ENCODE assay signal across 19 mouse cellular contexts in the genomic region with DNA sequence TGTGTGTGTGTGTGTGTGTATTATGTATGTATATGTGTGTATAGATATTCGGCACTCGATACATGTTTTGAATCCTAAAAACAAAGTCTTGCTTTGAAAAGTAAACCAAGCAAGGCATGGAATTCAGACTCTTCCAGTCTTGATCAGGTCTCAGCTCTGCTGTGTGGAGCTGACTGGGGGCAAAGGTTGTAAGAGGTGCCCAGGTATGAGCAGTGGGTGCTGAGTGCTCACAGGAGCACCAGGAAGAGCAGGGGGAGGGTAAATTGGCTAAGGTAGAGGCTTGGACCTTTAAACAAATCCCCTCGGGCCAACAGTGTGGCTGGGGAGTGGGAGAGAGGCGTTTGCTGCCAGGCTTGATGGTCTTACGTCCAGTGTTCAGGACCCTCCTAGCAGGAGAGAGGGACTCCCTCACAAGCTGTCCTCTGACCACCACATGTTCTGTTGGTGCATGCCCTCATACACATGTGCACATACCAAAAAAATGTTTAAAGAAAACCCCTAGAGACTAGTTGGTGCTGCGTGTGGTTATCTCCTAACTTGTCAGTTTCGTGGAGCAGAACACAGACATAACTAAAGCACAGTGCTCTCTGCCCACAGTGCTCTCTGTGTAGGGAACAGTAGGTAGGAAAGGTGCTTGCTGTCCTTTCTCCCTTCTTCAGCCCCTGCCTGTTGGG. TPM values are rescaled to one million over a fixed set of nuclear protein-coding genes. Genes with fewer than 3 reads are reported as not detected.
A peak's percentile ranks its signal among the peaks of the same experiment; 100 is the strongest.
DNase-seq lines count a peak whose midpoint lies in the region; ATAC-seq and TF ChIP-seq lines count a peak whose summit lies in the region.
"Had no signal": no experiment of that assay in that cellular context is flagged by ENCODE, and none has a peak within 500 bp of the region (broad histone marks: within the 10 kb centered on the region; RNA-seq: fewer than 3 reads in every experiment).

No protein-coding gene starts in this region.

- H3K27ac ChIP-seq in kidney, embryonic 14.5 days (ENCODE audit: low read depth, low read length) = no peak overlapping the region
- peak overlapping the region; percentile 43; the same call in 1 of the 2 replicates for H3K27ac ChIP-seq in CH12.LX (ENCODE audit: insufficient read depth, low read depth)
- H3K27ac ChIP-seq in intestine, postnatal 0 days (ENCODE audit: low read depth, low read length) = peak overlapping the region; percentile 9; the same call in 1 of the 2 replicates
- H3K27ac ChIP-seq: embryonic facial prominence, embryonic 13.5 days; forebrain, embryonic 13.5 days; hindbrain, embryonic 12.5 days had no signal

- no peaks in the 10 kb centered on the region for H3K9me3 ChIP-seq in kidney, embryonic 14.5 days (ENCODE audit: control insufficient read depth, low read length)
- no peaks in the 10 kb centered on the region for H3K9me3 ChIP-seq in CH12.LX (replicated peaks; ENCODE audit: low read length)
- no peaks in the 10 kb centered on the region for H3K9me3 ChIP-seq in intestine, postnatal 0 days (ENCODE audit: control insufficient read depth)
- H3K9me3 ChIP-seq: embryonic facial prominence, embryonic 13.5 days; forebrain, embryonic 13.5 days; hindbrain, embryonic 12.5 days had no signal

- no peak for TF ChIP-seq POLR2A in CH12.LX (IDR thresholded peaks at IDR 0.05; ENCODE audit: low read depth, low read length)

- peak; percentile 5 for DNase-seq in cerebellum, adult 9-10 months
- DNase-seq in cerebellum, adult 11-12 months = no peak
- DNase-seq in kidney, adult 9 months = peak; percentile 76
- DNase-seq in CH12.LX (ENCODE audit: extremely low read depth) = no peak
- no peak for DNase-seq in neural tube, embryonic 10.5 days (ENCODE audit: extremely low spot score, low spot score)
- DNase-seq: adrenal gland, adult 2 months; cerebellum, adult 11 months; cerebellum, adult 9-11 months; cerebellum, postnatal 36 days; forebrain, postnatal 0 days; gastrocnemius, postnatal 14 days; heart, postnatal 10 days; heart, postnatal 4 days had no signal

- H3K9ac ChIP-seq in kidney, embryonic 14.5 days (ENCODE audit: low read depth, low read length) = no peak overlapping the region
- no peak overlapping the region for H3K9ac ChIP-seq in CH12.LX (ENCODE audit: insufficient read depth, low read depth)
- H3K9ac ChIP-seq in intestine, postnatal 0 days (ENCODE audit: low read depth, low read length) = no peak overlapping the region
- H3K9ac ChIP-seq: forebrain, embryonic 13.5 days; forebrain, postnatal 0 days; hindbrain, embryonic 12.5 days had no signal

- H3K36me3 ChIP-seq in kidney, embryonic 14.5 days (ENCODE audit: control insufficient read depth, insufficient read depth, low read length) = no peaks in the 10 kb centered on the region
- peaks cover 0 to 31% of the 10 kb centered on the region in 2 experiments for H3K36me3 ChIP-seq in CH12.LX (replicated peaks in 1 of 2; ENCODE audit: control insufficient read depth in 1 of 2, insufficient read depth in 1 of 2, low read length in 1 of 2)
- no peaks in the 10 kb centered on the region for H3K36me3 ChIP-seq in intestine, postnatal 0 days (ENCODE audit: control insufficient read depth, insufficient read depth)
- H3K36me3 ChIP-seq: hindbrain, embryonic 12.5 days had no signal

- 65% methylated on average over 7 of the region's 7 CpGs for WGBS in kidney, embryonic 14.5 days
- 54% methylated on average over 7 of the region's 7 CpGs for WGBS in intestine, postnatal 0 days

- TF ChIP-seq EP300 in CH12.LX (IDR thresholded peaks at IDR 0.05; ENCODE audit: low read length) = peak; percentile 32; the same call in 1 of the 2 replicates

- peaks cover 8% of the 10 kb centered on the region; the same call in 1 of the 2 replicates for H3K4me1 ChIP-seq in kidney, embryonic 14.5 days (ENCODE audit: control insufficient read depth, insufficient read depth, low read length)
- H3K4me1 ChIP-seq in CH12.LX (ENCODE audit: control insufficient read depth in 1 of 2, insufficient read depth in 2 of 2) = peaks cover 63 to 96% of the 10 kb centered on the region in 2 experiments
- H3K4me1 ChIP-seq in intestine, postnatal 0 days (replicated peaks; ENCODE audit: control insufficient read depth, insufficient read depth, low read length) = peaks cover 14% of the 10 kb centered on the region; the same call in 1 of the 2 replicates

- no peaks in the 10 kb centered on the region for H3K27me3 ChIP-seq in kidney, embryonic 14.5 days (ENCODE audit: control insufficient read depth, insufficient read depth, low read length)
- no peaks in the 10 kb centered on the region for H3K27me3 ChIP-seq in CH12.LX (replicated peaks)
- H3K27me3 ChIP-seq in intestine, postnatal 0 days (replicated peaks; ENCODE audit: control insufficient read depth, insufficient read depth, low read length) = no peaks in the 10 kb centered on the region
- H3K27me3 ChIP-seq: embryonic facial prominence, embryonic 13.5 days; forebrain, embryonic 13.5 days; hindbrain, embryonic 12.5 days had no signal

- no peak for TF ChIP-seq CTCF in CH12.LX (conservative IDR thresholded peaks at IDR 0.05 in 1 of 2, IDR thresholded peaks at IDR 0.05 in 1 of 2; ENCODE audit: low read depth in 2 of 2, low read length in 2 of 2)
- no peak for TF ChIP-seq CTCF in intestine, postnatal 0 days (IDR thresholded peaks at IDR 0.05; ENCODE audit: low read depth)

- peaks cover 95% of the 10 kb centered on the region for H3K79me2 ChIP-seq in CH12.LX (replicated peaks; ENCODE audit: control insufficient read depth, extremely low read depth, insufficient read depth, poor library complexity, severe bottlenecking)

- ATAC-seq in kidney, embryonic 14.5 days (ENCODE audit: low FRiP score, low TSS enrichment) = no peak
- peak; percentile 61 for ATAC-seq in intestine, postnatal 0 days
- ATAC-seq: forebrain, embryonic 13.5 days; forebrain, postnatal 0 days; hindbrain, embryonic 16.5 days had no signal

- no peak overlapping the region for H3K4me2 ChIP-seq in kidney, embryonic 14.5 days (replicated peaks; ENCODE audit: low read depth, low read length)
- peak overlapping the region; percentile 48 for H3K4me2 ChIP-seq in CH12.LX (ENCODE audit: insufficient read depth, low read depth, poor library complexity, severe bottlenecking)
- peak overlapping the region; percentile 35 for H3K4me2 ChIP-seq in intestine, postnatal 0 days (replicated peaks; ENCODE audit: low read depth)
- H3K4me2 ChIP-seq: embryonic facial prominence, embryonic 13.5 days; forebrain, embryonic 13.5 days; hindbrain, embryonic 12.5 days had no signal

- in situ Hi-C loops in CH12.LX (cut with MboI; ENCODE audit: low pct_ligation_motif_present, low pct_unique_long_range_greater_than_20kb, low sequenced_read_pairs) = loop anchor here (5.0 kb wide), 1 partner anchor 67 kb away; no protein-coding TSS in a partner anchor

- H3K4me3 ChIP-seq in kidney, embryonic 14.5 days (ENCODE audit: low read length) = no peak overlapping the region
- H3K4me3 ChIP-seq in CH12.LX (replicated peaks in 1 of 3; ENCODE audit: low read depth in 2 of 3, low read length in 2 of 3, poor library complexity in 1 of 3) = no peak overlapping the region
- 0 out of 2 replicates have a peak overlapping the region, but pooled peaks have one; percentile 2 for H3K4me3 ChIP-seq in intestine, postnatal 0 days (ENCODE audit: low read depth, low read length)
- H3K4me3 ChIP-seq: embryonic facial prominence, embryonic 13.5 days; forebrain, embryonic 13.5 days; hindbrain, embryonic 12.5 days had no signal

- dilution Hi-C loops in CH12.LX (cut with MboI; ENCODE audit: extremely low pct_ligation_motif_present, extremely low pct_unique_long_range_greater_than_20kb, low sequenced_read_pairs) = no loop called here

- no peak for TF ChIP-seq RAD21 in CH12.LX (IDR thresholded peaks at IDR 0.05; ENCODE audit: low read depth, low read length)

TF ChIP-seq in CH12.LX, 34 proteins besides CTCF, POLR2A, EP300 and RAD21 (continues in another document):
- no peak for TF ChIP-seq RCOR1 (conservative IDR thresholded peaks at IDR 0.05; ENCODE audit: low read depth, low read length)
- peak; percentile 60; the same call in 1 of the 2 replicates for TF ChIP-seq SIN3A (IDR thresholded peaks at IDR 0.05; ENCODE audit: low read length)
- no peak for TF ChIP-seq CHD1 (IDR thresholded peaks at IDR 0.05; ENCODE audit: low read depth, low read length)
- TF ChIP-seq ETS1 (conservative IDR thresholded peaks at IDR 0.05; ENCODE audit: low read depth, low read length) = no peak; the same call in 1 of the 2 replicates
- no peak for TF ChIP-seq MEF2A (IDR thresholded peaks at IDR 0.05; ENCODE audit: borderline replicate concordance, low read depth, low read length)
- TF ChIP-seq GABPA (IDR thresholded peaks at IDR 0.05; ENCODE audit: insufficient replicate concordance, low read depth, low read length) = no peak
- TF ChIP-seq JUND (conservative IDR thresholded peaks at IDR 0.05; ENCODE audit: low read depth, low read length) = no peak
- no peak for TF ChIP-seq MAFK (IDR thresholded peaks at IDR 0.05; ENCODE audit: insufficient replicate concordance, low read length)
- TF ChIP-seq MYC (IDR thresholded peaks at IDR 0.05; ENCODE audit: low read depth, low read length) = peak; percentile 86
- no peak for TF ChIP-seq ZKSCAN1 (IDR thresholded peaks at IDR 0.05; ENCODE audit: borderline replicate concordance, low read depth, low read length)
- TF ChIP-seq BHLHE40 (IDR thresholded peaks at IDR 0.05; ENCODE audit: low read depth, low read length) = peak; percentile 63
- TF ChIP-seq ZNF384 (IDR thresholded peaks at IDR 0.05; ENCODE audit: low read depth, low read length) = peak; percentile 74
- TF ChIP-seq USF2 (conservative IDR thresholded peaks at IDR 0.05; ENCODE audit: low read depth, low read length) = no peak
- TF ChIP-seq ZMIZ1 (IDR thresholded peaks at IDR 0.05; ENCODE audit: low read depth, low read length) = no peak

RNA-seq across cellular contexts. Expression of a gene that starts 10.6 kb away (rescaled TPM):
- 1.2 and 2.3 TPM in 2 replicates for polyA plus RNA-seq in kidney, embryonic 14.5 days (2014; fragmentation: Nextera tagmentation; extraction: Ambion mirVana)
- total RNA-seq in CH12.LX (2012; rRNA removed) (28.7 and 32.1 TPM in 2 replicates), CH12.LX (2014; rRNA removed) (14.1 and 15.3 TPM in 2 replicates)
- 37.5 and 37.8 TPM in 2 replicates for polyA plus RNA-seq in CH12.LX (2012; ENCODE audit: insufficient read length, low read depth)
- polyA plus RNA-seq in intestine, postnatal 0 days (2015; fragmentation: Nextera tagmentation; extraction: Ambion mirVana) = 6.1 and 8.9 TPM in 2 replicates

RNA-seq across cellular contexts. Expression of a gene that starts 15.6 kb away (rescaled TPM):
- 27.1 and 31.8 TPM in 2 replicates for polyA plus RNA-seq in kidney, embryonic 14.5 days (2014; fragmentation: Nextera tagmentation; extraction: Ambion mirVana)
- total RNA-seq in CH12.LX (2012; rRNA removed) (4.4 and 5.1 TPM in 2 replicates), CH12.LX (2014; rRNA removed) (3.1 and 4.7 TPM in 2 replicates)
- polyA plus RNA-seq in CH12.LX (2012; ENCODE audit: insufficient read length, low read depth) = 6.7 and 8.4 TPM in 2 replicates
- 6.7 and 7.4 TPM in 2 replicates for polyA plus RNA-seq in intestine, postnatal 0 days (2015; fragmentation: Nextera tagmentation; extraction: Ambion mirVana)

RNA-seq across cellular contexts. Expression of a gene that starts 49.0 kb away (rescaled TPM):
- polyA plus RNA-seq in kidney, embryonic 14.5 days (2014; fragmentation: Nextera tagmentation; extraction: Ambion mirVana) = 55.8 and 63.1 TPM in 2 replicates
- total RNA-seq in CH12.LX (2012; rRNA removed) (28.4 and 29.3 TPM in 2 replicates), CH12.LX (2014; rRNA removed) (25.5 and 30.0 TPM in 2 replicates)
- polyA plus RNA-seq in CH12.LX (2012; ENCODE audit: insufficient read length, low read depth) = 27.6 and 34.5 TPM in 2 replicates
- polyA plus RNA-seq in intestine, postnatal 0 days (2015; fragmentation: Nextera tagmentation; extraction: Ambion mirVana) = 13.4 and 14.2 TPM in 2 replicates

Comparison
In these comparisons a context has a peak if more than half of its experiments do, and no peak if none do; other contexts are left out.
1. DNase-seq: peak in cerebellum, adult 9-10 months (single experiment) and kidney, adult 9 months (single experiment); none in cerebellum, adult 11-12 months (single experiment), CH12.LX (single experiment) and neural tube, embryonic 10.5 days (single experiment).